Mouse (Mus musculus) 3T3-L1 (cell line): ENCODE data around the gene Mt3.
A peak's percentile ranks its signal among the peaks of the same experiment; 100 is the strongest.

Experiments used
- DNase-seq: peaks from one replicate; pipeline ENCODE4 v3.0.0-alpha.2; 2015; ENCODE audit warnings: low read depth, low spot score

The Mt3 gene

DNA sequence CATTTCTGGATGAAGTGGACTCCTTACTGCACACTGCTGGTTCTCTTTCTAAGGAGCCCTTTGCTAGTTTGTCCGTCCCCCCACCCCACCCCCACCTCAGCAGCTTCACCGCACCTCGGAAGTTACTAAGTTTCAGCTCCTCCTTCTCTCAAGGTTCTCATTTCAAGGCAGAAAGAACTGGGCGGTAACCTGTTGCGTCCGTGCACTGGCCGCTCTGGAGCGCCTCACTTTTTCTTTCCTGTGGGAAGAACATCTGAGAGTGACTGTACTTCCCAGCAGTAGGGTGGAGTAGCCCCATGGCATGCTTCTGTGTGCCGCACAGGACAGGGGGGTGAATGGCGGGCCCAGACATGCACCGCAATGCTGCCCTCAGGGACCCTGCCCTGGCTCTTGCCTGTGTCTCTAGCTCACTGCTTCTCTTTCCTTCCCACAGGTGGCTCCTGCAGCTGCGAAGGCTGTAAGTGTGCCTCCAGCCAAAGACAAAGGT, 32.0 kb downstream of the Mt3 start:
- DNase-seq = no peak

DNA sequence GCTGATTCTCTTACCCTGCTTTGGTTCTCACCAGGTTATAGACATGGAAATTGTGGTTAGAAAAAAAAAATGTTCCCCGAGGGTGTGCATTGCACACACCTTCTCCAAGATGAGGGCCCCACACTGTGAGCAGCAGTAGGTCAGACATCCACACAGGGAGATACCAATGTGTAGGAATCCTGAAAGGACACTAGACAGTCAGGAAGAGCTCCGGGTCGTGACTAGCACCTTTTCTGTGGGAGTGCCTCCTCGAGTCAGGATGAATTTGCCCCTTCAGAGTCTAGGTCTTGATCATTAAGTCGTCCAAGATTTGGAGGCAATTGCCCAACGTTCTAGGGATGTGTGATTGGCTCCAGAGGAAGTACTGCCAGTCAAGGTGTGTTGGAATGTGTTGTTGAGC, 33.4 kb downstream of the Mt3 start:
- DNase-seq = no peak

DNA sequence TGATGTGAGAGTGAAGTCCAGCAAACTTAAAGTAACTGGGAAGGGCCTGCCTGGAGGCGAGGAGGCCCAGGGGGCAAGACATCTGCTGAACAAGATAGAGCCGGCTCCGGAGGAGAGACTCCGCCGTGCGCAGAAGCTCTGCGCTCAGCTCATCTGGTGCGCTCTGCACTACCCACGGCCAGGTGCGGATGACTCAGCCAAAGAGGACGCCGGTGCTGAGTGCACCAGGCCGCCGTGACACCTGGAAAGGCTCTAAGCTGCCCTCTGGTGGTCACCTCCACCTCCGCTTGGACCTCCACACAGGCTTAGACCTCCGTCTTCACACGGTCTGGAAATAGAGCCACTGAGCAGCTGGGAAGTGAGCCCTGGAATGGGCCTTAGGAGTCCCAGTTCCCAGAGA, 34.1 kb downstream of the Mt3 start:
- DNase-seq = no peak

DNA sequence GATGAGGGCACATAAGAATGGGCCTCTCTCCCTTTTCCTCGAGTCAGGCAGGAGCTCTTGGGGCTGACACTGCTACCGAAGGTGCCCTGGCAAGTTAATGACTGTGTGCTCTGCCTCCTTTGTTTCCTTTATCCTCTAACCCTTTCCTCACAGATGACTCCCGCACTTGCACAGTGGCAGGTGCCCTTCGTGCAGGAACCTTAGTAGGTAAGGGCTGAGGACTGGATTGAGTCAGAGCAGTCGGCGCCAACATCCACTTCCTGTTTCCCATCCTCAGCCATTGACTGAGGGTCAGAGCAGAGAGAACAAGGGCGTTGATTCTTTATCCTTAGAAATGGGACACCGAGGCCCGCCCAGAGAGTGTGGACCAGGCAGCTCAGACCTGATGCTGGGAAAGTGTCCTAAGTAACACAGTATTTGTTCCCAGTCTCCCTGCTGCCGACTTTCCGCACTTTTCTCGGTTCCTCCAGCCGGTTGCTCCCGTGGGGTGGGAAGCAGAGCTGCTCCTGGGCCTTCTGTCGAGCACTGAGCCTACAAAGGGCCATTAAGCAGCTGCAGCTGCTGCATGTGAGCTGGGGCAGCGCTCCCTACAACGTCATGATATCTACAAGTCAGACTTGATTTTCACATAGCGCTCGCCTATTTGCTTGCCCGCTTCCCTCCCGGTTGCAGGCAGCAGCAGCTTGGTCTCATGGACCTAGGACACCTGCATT, 35.0 kb downstream of the Mt3 start:
- DNase-seq = no peak

DNA sequence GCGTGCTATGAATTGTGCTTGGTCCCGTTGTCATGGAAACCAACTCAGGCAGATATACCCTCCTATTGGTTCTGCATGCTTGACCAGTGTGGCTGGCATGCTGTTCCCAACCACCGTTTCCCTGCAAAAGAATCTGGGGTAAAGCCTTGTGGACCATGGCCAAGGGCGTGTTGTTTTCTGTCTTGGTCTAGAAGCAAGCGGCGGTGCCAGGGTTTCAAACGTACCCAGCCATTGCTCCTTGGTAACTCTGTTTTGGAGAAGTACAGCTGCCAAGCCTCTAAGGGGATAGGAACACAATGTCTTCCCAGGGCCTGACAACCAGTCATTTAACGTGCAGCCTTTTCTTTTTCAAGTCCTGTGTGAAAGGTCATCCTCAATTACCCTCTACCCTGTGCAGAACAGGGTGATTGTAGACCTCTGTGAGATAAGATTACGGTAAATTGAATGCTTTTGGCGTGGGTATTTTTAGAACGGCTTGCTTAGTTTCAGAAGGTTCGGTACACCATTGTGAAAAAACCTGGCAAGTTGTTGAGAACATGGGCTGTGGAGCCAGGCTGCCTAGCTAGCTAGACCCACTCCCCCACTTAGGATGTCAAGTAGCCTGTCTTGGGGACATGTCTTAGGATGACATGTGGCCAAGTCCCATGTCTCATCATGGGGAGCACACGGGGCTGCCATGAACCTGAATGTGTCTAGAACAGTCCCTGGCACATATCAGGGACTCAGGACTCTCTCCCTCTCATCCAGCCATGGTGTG, 37.0 kb downstream of the Mt3 start:
- DNase-seq = no peak

DNA sequence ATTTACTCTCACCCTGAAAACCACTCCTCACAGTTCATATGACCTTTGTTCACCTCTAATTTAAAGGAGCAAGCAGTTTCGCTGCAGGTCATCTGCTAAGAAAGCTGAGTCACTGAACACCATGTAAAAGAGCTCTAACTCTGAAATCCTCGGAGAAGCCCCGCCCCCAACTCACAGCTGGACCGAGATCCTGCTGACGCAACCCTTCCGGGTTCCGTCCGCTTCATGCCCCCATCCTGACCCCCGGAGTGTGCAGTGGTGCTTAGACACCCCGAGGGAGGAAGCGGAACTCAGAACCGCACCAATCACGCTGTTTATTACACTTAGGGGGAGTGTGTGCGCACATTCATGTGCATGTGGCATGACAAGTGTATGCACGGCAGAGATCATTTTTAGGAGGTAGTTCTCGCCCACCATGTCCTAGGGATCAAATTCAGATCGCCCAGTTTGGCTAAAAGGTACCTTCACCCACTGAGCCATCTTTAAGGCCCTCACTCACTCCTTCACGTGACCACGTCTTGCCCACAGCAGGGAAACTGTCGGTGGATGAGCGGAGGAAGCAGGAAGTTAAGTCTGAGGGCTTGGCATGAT, 38.8 kb downstream of the Mt3 start:
- no peak for DNase-seq

DNA sequence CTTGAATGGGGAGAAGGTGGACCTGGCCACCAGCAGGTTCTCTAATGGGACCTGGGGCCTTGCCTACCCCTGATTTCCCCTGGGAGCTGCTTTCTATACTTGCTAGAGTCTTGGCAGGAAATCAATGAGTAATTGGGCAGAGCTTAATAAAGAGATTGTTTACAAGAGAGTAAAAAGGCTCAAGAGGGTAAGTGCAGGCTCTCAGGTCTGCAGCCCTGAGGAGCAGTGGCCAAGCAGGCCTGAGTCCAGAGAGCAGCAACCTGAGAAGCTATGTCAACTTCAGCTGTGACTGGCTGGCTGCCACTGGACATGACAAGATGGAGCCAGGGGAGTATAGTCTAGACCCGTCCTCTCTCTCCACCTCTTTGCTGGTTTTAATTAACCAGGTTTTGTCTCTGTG, 40.5 kb downstream of the Mt3 start:
- peak; percentile 47 for DNase-seq

DNA sequence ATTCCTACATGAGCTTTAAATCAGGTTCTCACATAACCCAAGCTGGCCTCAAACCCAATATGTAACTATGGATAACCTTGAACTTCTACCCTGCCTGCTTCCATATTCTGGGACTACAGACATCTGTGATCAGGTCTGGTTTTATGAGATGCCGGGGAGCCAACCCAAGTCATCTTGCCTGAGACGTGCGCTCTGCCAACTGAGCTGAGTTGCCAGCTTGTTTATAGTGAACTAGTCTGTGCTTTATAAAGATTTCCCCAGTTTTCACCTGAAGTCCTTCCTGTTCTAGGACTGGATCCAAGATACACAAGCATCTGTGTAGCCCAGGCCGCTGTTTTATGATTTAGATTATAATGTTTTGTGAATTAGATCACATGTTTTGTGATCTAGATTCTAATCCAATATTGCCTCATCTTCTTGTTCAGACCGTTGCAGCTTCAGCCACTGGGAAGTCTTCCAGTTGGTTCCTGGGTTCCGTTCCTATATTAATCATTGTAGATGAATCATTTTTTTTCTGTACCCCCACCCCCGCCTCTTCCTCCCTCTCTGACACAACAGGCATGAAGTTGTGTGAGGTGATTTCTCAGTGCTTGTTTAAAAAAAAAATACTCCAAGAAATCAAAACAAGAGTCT, 42.3 kb downstream of the Mt3 start:
- peak; percentile 92 for DNase-seq

DNA sequence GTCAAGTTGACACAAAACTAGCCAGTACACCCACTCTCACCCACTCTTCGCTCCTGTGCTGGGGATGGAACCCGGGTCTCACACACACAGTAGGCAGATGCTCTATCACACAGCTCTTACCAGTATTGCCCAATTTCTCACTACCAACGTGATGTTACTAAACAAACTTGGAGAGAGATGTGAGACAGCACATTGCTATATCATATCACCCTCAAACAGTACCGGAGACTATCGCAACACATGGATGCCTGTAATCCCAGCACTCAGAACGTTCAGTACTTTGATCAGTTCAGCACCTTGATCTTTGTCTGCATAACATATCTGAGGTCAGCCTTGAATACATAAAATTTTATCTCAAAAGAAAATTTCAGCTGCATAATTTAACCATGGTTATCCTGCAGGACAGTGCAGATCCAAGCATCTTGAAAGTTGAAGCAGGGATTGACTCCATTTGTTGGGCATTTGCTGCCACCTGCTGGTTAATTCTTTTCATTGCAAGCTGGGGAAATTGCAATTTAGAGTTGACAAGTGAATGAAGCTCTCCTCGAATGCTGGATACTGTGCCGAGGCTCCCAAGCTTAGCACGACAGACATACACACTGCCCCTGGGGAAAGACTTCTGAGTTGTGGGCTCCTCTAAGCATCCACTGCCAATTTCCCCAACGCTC, 46.9 kb downstream of the Mt3 start:
- DNase-seq = peak; percentile 90
